Mouse (Mus musculus): ENCODE data around the gene Rab11fip3.
A peak's percentile ranks its signal among the peaks of the same experiment; 100 is the strongest.

The Rab11fip3 gene

GRCm38 (mm10) chr17:25998425-25998824 is 70.9 kb downstream of the Rab11fip3 start:
- no peak for DNase-seq (ENCODE audit: extremely low spot score, low spot score)

- no peak for DNase-seq (ENCODE audit: extremely low spot score, low spot score)
Measured at GRCm38 (mm10) chr17:25993489-25993888, 75.9 kb downstream of the Rab11fip3 start.

- DNase-seq (ENCODE audit: extremely low spot score, low spot score) = no peak
Measured at GRCm38 (mm10) chr17:25992274-25992673, 77.1 kb downstream of the Rab11fip3 start.

- no peak for DNase-seq (ENCODE audit: extremely low spot score, low spot score)
Measured at GRCm38 (mm10) chr17:25990331-25990730, 79.0 kb downstream of the Rab11fip3 start.

- peak; percentile 92 for DNase-seq (ENCODE audit: extremely low spot score, low spot score)
Measured at GRCm38 (mm10) chr17:25985306-25986294, 83.8 kb downstream of the Rab11fip3 start, which contains the start of gene Capn15. Gene Capn15 (minus strand): TSS chr17:25985796.

- no peak for DNase-seq (ENCODE audit: extremely low spot score, low spot score)
Measured at GRCm38 (mm10) chr17:25984556-25985305, 84.6 kb downstream of the Rab11fip3 start.

GRCm38 (mm10) chr17:25984066-25984465 is 85.3 kb downstream of the Rab11fip3 start:
- DNase-seq (ENCODE audit: extremely low spot score, low spot score) = no peak

GRCm38 (mm10) chr17:25982913-25983312 is 86.4 kb downstream of the Rab11fip3 start:
- DNase-seq (ENCODE audit: extremely low spot score, low spot score) = no peak

- no peak for DNase-seq (ENCODE audit: extremely low spot score, low spot score)
Measured at GRCm38 (mm10) chr17:25980854-25981253, 88.5 kb downstream of the Rab11fip3 start.

GRCm38 (mm10) chr17:25979829-25980738 is 89.3 kb downstream of the Rab11fip3 start:
- no peak for DNase-seq (ENCODE audit: extremely low spot score, low spot score)

GRCm38 (mm10) chr17:25970954-25971707 is 98.2 kb downstream of the Rab11fip3 start:
- no peak for DNase-seq (ENCODE audit: extremely low spot score, low spot score)

GRCm38 (mm10) chr17:25970448-25970847 is 98.9 kb downstream of the Rab11fip3 start:
- no peak for DNase-seq (ENCODE audit: extremely low spot score, low spot score)

- no peak for DNase-seq (ENCODE audit: extremely low spot score, low spot score)
Measured at GRCm38 (mm10) chr17:25968176-25968575, 101.2 kb downstream of the Rab11fip3 start.

- no peak for DNase-seq (ENCODE audit: extremely low spot score, low spot score)
Measured at GRCm38 (mm10) chr17:25967652-25968051, 101.7 kb downstream of the Rab11fip3 start.

GRCm38 (mm10) chr17:25964271-25964670 is 105.1 kb downstream of the Rab11fip3 start:
- DNase-seq (ENCODE audit: extremely low spot score, low spot score) = no peak

GRCm38 (mm10) chr17:25962413-25962905 is 106.9 kb downstream of the Rab11fip3 start:
- no peak for DNase-seq (ENCODE audit: extremely low spot score, low spot score)

- DNase-seq (ENCODE audit: extremely low spot score, low spot score) = no peak
Measured at GRCm38 (mm10) chr17:25961566-25961965, 107.8 kb downstream of the Rab11fip3 start.

- no peak for DNase-seq (ENCODE audit: extremely low spot score, low spot score)
Measured at GRCm38 (mm10) chr17:25959630-25960467, 109.5 kb downstream of the Rab11fip3 start.
